Comparison of ENCODE assay signal across 15 mouse cellular contexts in the genomic region with DNA sequence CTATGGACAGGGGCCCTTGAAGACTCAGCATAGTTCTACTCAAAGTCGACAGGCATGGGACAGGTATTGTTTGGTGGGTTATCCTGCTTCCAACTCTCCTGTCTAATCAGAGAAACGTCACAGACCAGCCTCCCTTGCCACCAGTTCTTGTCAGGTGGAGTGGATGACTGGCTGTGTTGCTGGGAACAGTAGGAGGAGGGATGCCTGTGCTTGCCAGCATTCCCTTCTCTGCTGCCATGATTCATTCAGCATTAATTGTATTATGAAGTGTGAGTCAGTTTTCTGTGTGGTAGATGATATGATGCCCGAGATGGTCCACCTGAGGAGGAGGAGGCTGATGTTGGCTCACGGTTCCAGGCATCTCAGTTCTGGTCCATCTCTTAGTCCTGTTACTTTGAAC.
"Had no signal": no experiment of that assay in that cellular context is flagged by ENCODE, and none has a peak within 500 bp of the region (broad histone marks: within the 10 kb centered on the region; RNA-seq: fewer than 3 reads in every experiment).

No protein-coding gene starts in this region.

- ATAC-seq: inflammation-experienced regulatory T-cells, adult 6 months; intestine, embryonic 16.5 days; liver, embryonic 12.5 days; midbrain, embryonic 13.5 days; midbrain, embryonic 16.5 days had no signal

- DNase-seq: kidney, adult 18-20 months; kidney, adult 9 months; kidney, postnatal 14 days; kidney, postnatal 4 days; liver; lung, postnatal 10 days; retina, postnatal 1 day; spleen, adult 18-20 months; thymus, adult 18-20 months; thymus, postnatal 36 days had no signal
